Mouse (Mus musculus) CH12.LX (cell line): ENCODE results near the gene Srd5a3. TPM values are rescaled to one million over a fixed set of nuclear protein-coding genes. Genes with fewer than 3 reads are reported as not detected.
"Not testable (repeated sequence)": the region's sequence is repeated elsewhere in the genome, so short reads cannot be mapped to it uniquely, and the experiment has no call there.

ENCODE experiments used
- DNase-seq: peaks from one replicate; pipeline ENCODE4 v3.0.0-alpha.2; 2013; ENCODE audit errors: extremely low read depth
- H3K27ac ChIP-seq: 2 replicates; pipeline ENCODE4 v1.5.1; 2012; ENCODE audit warnings: low read depth, mild to moderate bottlenecking, control low read depth, moderate library complexity; ENCODE audit not compliant: insufficient read depth
- H3K27me3 ChIP-seq: replicated peaks from 2 replicates; pipeline ENCODE3; 2012; ENCODE audit warnings: inconsistent platforms
- H3K36me3 ChIP-seq, 2 experiments: replicated peaks in 1 of 2; 2 replicates each; pipeline versions ENCODE3 to v1.6.1; 2012; ENCODE audit warnings: inconsistent platforms in 1 of 2, low read length in 1 of 2, mild to moderate bottlenecking in 1 of 2, mixed read lengths in 1 of 2, moderate library complexity in 1 of 2; ENCODE audit not compliant: control insufficient read depth in 1 of 2, insufficient read depth in 1 of 2
- H3K4me1 ChIP-seq, 2 experiments: 2 replicates each; pipeline ENCODE4 v1.6.1; 2012; ENCODE audit warnings: inconsistent platforms in 1 of 2, moderate library complexity in 1 of 2; ENCODE audit not compliant: insufficient read depth in 2 of 2, control insufficient read depth in 1 of 2
- H3K4me2 ChIP-seq: 2 replicates; pipeline ENCODE4 v1.6.1; 2012; ENCODE audit warnings: low read depth, mild to moderate bottlenecking, control low read depth; ENCODE audit not compliant: poor library complexity, insufficient read depth, severe bottlenecking
- H3K4me3 ChIP-seq, 3 experiments: fragments of 150-350 bp in 1 of 3; sonication (generic) in 1 of 3; replicated peaks in 1 of 3; 2 replicates each; pipeline versions ENCODE3 to v1.5.1; 2011 to 2012; ENCODE audit warnings: low read depth in 2 of 3, low read length in 2 of 3, mild to moderate bottlenecking in 2 of 3, moderate library complexity in 2 of 3, control low read depth in 1 of 3, improper control_type of control experiment in 1 of 3, inconsistent platforms in 1 of 3, mixed read lengths in 1 of 3; ENCODE audit not compliant: poor library complexity in 1 of 3
- H3K79me2 ChIP-seq: replicated peaks from 2 replicates; pipeline ENCODE4 v1.6.1; 2012; ENCODE audit warnings: mild to moderate bottlenecking, moderate library complexity; ENCODE audit not compliant: control insufficient read depth, poor library complexity, insufficient read depth, severe bottlenecking; ENCODE audit errors: extremely low read depth
- H3K9ac ChIP-seq: 2 replicates; pipeline ENCODE4 v1.6.1; 2012; ENCODE audit warnings: low read depth, mild to moderate bottlenecking, control low read depth, moderate library complexity; ENCODE audit not compliant: insufficient read depth
- H3K9me3 ChIP-seq: replicated peaks from 2 replicates; pipeline ENCODE3; 2012; ENCODE audit warnings: low read length, inconsistent platforms, mixed read lengths
- BHLHE40 ChIP-seq: IDR thresholded peaks from 2 replicates; pipeline ENCODE4 v1.6.1; 2011; ENCODE audit warnings: mild to moderate bottlenecking, low read depth, low read length, improper control_type of control experiment
- CHD2 ChIP-seq: IDR thresholded peaks from 2 replicates; pipeline ENCODE4 v1.6.1; 2011; ENCODE audit warnings: low read length, improper control_type of control experiment
- CTCF ChIP-seq, 2 experiments: IDR thresholded peaks in 1 of 2; conservative IDR thresholded peaks in 1 of 2; 2 replicates each; pipeline ENCODE4 v1.5.1; 2011 to 2012; ENCODE audit warnings: low read depth in 2 of 2, low read length in 2 of 2, improper control_type of control experiment in 1 of 2, inconsistent platforms in 1 of 2, mild to moderate bottlenecking in 1 of 2, moderate library complexity in 1 of 2
- E2F4 ChIP-seq: IDR thresholded peaks from 2 replicates; pipeline ENCODE4 v1.6.1; 2011; ENCODE audit warnings: low read depth, low read length, improper control_type of control experiment; ENCODE audit not compliant: insufficient replicate concordance
- ELF1 ChIP-seq: IDR thresholded peaks from 2 replicates; pipeline ENCODE4 v1.6.1; 2014; ENCODE audit warnings: low read depth, mild to moderate bottlenecking, inconsistent platforms, low read length, improper control_type of control experiment
- EP300 ChIP-seq: IDR thresholded peaks from 2 replicates; pipeline ENCODE4 v1.6.1; 2011; ENCODE audit warnings: low read length, improper control_type of control experiment
- IRF4 ChIP-seq: IDR thresholded peaks from 2 replicates; pipeline ENCODE4 v1.6.1; 2014; ENCODE audit warnings: low read depth, mild to moderate bottlenecking, inconsistent platforms, low read length, improper control_type of control experiment
- JUN ChIP-seq: IDR thresholded peaks from 2 replicates; pipeline ENCODE4 v1.6.1; 2011; ENCODE audit warnings: low read depth, mild to moderate bottlenecking, low read length, improper control_type of control experiment, moderate library complexity; ENCODE audit not compliant: insufficient read depth
- JUND ChIP-seq: conservative IDR thresholded peaks from 2 replicates; pipeline ENCODE4 v1.6.1; 2011; ENCODE audit warnings: low read depth, low read length, improper control_type of control experiment
- KAT2A ChIP-seq: IDR thresholded peaks from 2 replicates; pipeline ENCODE4 v1.6.1; 2012; ENCODE audit warnings: low read length, improper control_type of control experiment, inconsistent platforms; ENCODE audit not compliant: insufficient replicate concordance
- MYC ChIP-seq: IDR thresholded peaks from 2 replicates; pipeline ENCODE4 v1.6.1; 2011; ENCODE audit warnings: low read depth, mild to moderate bottlenecking, improper control_type of control experiment, low read length
- NELFE ChIP-seq: IDR thresholded peaks from 2 replicates; pipeline ENCODE4 v1.6.1; 2011; ENCODE audit warnings: low read depth, low read length, improper control_type of control experiment
- NRF1 ChIP-seq: IDR thresholded peaks from 2 replicates; pipeline ENCODE4 v1.6.1; 2014; ENCODE audit warnings: low read depth, mild to moderate bottlenecking, inconsistent platforms, low read length, improper control_type of control experiment, moderate library complexity
- POLR2AphosphoS2 ChIP-seq: IDR thresholded peaks from 2 replicates; pipeline ENCODE4 v1.6.1; 2011; ENCODE audit warnings: low read depth, low read length, improper control_type of control experiment
- RAD21 ChIP-seq: IDR thresholded peaks from 2 replicates; pipeline ENCODE4 v1.6.1; 2011; ENCODE audit warnings: low read depth, mild to moderate bottlenecking, low read length, improper control_type of control experiment, moderate library complexity
- RCOR1 ChIP-seq: conservative IDR thresholded peaks from 2 replicates; pipeline ENCODE4 v1.6.1; 2012; ENCODE audit warnings: low read depth, mild to moderate bottlenecking, inconsistent platforms, low read length, improper control_type of control experiment
- SMC3 ChIP-seq: IDR thresholded peaks from 2 replicates; pipeline ENCODE4 v1.6.1; 2011; ENCODE audit warnings: low read depth, low read length, improper control_type of control experiment
- USF2 ChIP-seq: conservative IDR thresholded peaks from 2 replicates; pipeline ENCODE4 v1.6.1; 2011; ENCODE audit warnings: low read depth, low read length, improper control_type of control experiment
- ZC3H11A ChIP-seq: IDR thresholded peaks from 2 replicates; pipeline ENCODE4 v1.6.1; 2012; ENCODE audit warnings: low read depth, mild to moderate bottlenecking, inconsistent platforms, low read length, improper control_type of control experiment
- ZKSCAN1 ChIP-seq: IDR thresholded peaks from 2 replicates; pipeline ENCODE4 v1.6.1; 2012; ENCODE audit warnings: low read depth, inconsistent platforms, low read length, improper control_type of control experiment, borderline replicate concordance
- ZNF384 ChIP-seq: IDR thresholded peaks from 2 replicates; pipeline ENCODE4 v1.6.1; 2012; ENCODE audit warnings: low read depth, low read length, improper control_type of control experiment, inconsistent platforms
- dilution Hi-C: fragments of 300-500 bp; cut with MboI; formaldehyde crosslinking; loops from 2 replicates; pipeline ENCODE4 v1.14.3; 2020; ENCODE audit warnings: low sequenced_read_pairs; ENCODE audit not compliant: extremely low pct_unique_long_range_greater_than_20kb, extremely low pct_ligation_motif_present
- in situ Hi-C: fragments of 300-500 bp; cut with MboI; formaldehyde crosslinking; loops from 3 replicates; pipeline ENCODE4 v1.14.3; 2019; ENCODE audit warnings: low sequenced_read_pairs, low pct_ligation_motif_present, low pct_unique_long_range_greater_than_20kb, mixed read lengths
- polyA plus RNA-seq: library from polyadenylated mRNA; unstranded; fragments of >175 nt; gene quantifications from 2 replicates; pipeline ENCODE4 v1.2.1, GENCODE M21; 2012; ENCODE audit warnings: low read depth; ENCODE audit not compliant: insufficient read length
- total RNA-seq, 2 experiments: library from RNA; depleted of rRNA; stranded (reverse); fragments of 300-350 nt in 1 of 2; fragments of >200 nt in 1 of 2; gene quantifications; 2 replicates each; pipeline ENCODE4 v1.2.3; 2012 to 2014

Gene Srd5a3
- total and polyA plus RNA-seq, 3 experiments = 10.4 to 19.9 (median 18.8) TPM

GRCm38 (mm10) chr5:76139808-76140729 lies at the start of gene Srd5a3 (continued):
- TF ChIP-seq BHLHE40 (peak; percentile 100), ZKSCAN1 (no peak)
- TF ChIP-seq, all 38 proteins: peak for 26

DNA sequence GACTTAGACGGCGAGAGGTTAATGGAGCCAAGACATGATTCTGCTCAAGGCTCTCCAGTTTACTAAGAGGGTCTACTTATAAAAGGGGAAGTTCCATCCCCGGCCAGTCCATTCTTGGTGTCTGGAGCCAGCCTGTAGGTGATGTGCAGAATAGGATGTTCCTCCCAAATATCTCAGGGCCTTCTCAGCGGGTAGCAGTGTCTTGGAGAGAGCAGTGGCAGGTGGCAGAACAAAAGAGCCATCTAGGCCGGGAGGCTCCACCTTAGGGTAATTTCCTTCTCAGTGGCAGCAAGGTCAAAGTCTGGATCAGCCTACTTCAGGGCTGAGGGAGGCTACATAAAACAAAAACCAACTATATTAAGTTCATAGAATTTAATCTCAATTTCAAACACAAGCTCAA lies 36.3 kb upstream of the Srd5a3 start:
- in situ Hi-C loops, H3K4me3 ChIP-seq, H3K4me2 ChIP-seq, DNase-seq, H3K9me3 ChIP-seq, H3K27ac ChIP-seq, H3K9ac ChIP-seq, H3K27me3 ChIP-seq, H3K4me1 ChIP-seq, H3K79me2 ChIP-seq, H3K36me3 ChIP-seq, dilution Hi-C loops: not testable (repeated sequence)

DNA sequence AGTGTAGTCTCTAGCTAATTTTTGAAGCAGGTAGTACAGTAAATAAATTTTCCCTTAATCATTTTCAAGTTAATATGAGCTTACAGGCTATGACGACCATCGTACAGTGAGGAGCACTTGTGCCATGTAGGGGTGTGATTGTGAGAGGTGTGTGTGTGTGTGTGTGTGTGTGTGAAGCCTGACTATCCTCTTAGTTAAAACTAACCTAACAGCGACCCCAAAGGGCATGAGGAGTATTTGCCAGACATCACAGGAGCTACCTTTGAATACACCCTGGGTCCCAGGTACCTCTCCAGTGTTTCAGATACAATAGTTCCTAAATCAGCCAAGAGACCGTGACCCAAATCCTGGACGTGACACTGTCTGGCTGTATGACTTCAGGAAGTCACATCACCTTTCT lies 32.8 kb upstream of the Srd5a3 start:
- Histone ChIP-seq H3K36me3 (no peaks in the 10 kb centered on the region), H3K79me2 (no peaks in the 10 kb centered on the region), H3K27ac (no peak overlapping the region), H3K9me3 (no peaks in the 10 kb centered on the region), H3K4me2 (no peak overlapping the region), H3K27me3 (no peaks in the 10 kb centered on the region), H3K9ac (no peak overlapping the region), H3K4me3 (no peak overlapping the region), H3K4me1 (no peaks in the 10 kb centered on the region)
- in situ Hi-C loops = no loop called here
- DNase-seq = no peak
- TF ChIP-seq SMC3 (peak; percentile 50), CHD2 (no peak), ZNF384 (no peak), EP300 (no peak), CTCF (conservative IDR thresholded peaks at IDR 0.05 in 1 of 2, IDR thresholded peaks at IDR 0.05 in 1 of 2; ENCODE audit: low read depth in 2 of 2, low read length in 2 of 2) (peak in 1 of 2 experiments; percentile 54; a peak in 2 of 4 replicates), RAD21 (peak; percentile 44)
- dilution Hi-C loops = no loop called here

DNA sequence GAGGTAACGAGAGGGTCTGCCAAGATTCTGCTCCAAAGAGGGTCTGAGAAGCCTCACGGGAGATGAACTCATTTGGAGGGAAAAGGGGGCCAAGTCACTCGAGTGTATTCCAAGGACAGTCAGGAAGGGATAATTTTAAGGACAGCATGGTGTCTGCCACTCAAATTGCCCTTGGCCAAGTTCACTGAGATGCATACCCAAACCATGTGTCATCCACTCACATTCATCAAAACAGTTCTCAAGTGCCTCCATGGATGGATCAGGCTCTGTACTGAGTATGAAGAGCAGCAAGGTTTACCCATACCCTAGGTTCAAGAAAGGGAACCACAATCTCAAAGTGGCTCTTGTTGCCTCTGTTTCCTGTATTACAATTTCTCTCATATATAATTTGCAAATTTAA lies 31.6 kb upstream of the Srd5a3 start:
- Histone ChIP-seq H3K4me1 (no peaks in the 10 kb centered on the region), H3K27me3 (no peaks in the 10 kb centered on the region), H3K4me3 (no peak overlapping the region), H3K9ac (no peak overlapping the region), H3K36me3 (no peaks in the 10 kb centered on the region), H3K9me3 (no peaks in the 10 kb centered on the region), H3K4me2 (no peak overlapping the region), H3K27ac (no peak overlapping the region), H3K79me2 (no peaks in the 10 kb centered on the region)
- DNase-seq = no peak
- dilution Hi-C loops (no loop called here), in situ Hi-C loops (no loop called here)
- no peak for TF ChIP-seq EP300
- TF ChIP-seq JUND = no peak
- no peak for TF ChIP-seq RAD21
- no peak for TF ChIP-seq MYC
- no peak for TF ChIP-seq ZNF384
- TF ChIP-seq NELFE = no peak
- TF ChIP-seq ZC3H11A = no peak
- TF ChIP-seq SMC3 = no peak
- no peak for TF ChIP-seq KAT2A
- TF ChIP-seq NRF1 = no peak
- TF ChIP-seq USF2 = no peak
- TF ChIP-seq E2F4 = no peak
- no peak for TF ChIP-seq BHLHE40
- TF ChIP-seq ELF1 = no peak
- TF ChIP-seq IRF4 = no peak
- no peak for TF ChIP-seq RCOR1
- TF ChIP-seq JUN = no peak
- TF ChIP-seq POLR2AphosphoS2 = no peak
- no peak for TF ChIP-seq CTCF (conservative IDR thresholded peaks at IDR 0.05 in 1 of 2, IDR thresholded peaks at IDR 0.05 in 1 of 2; ENCODE audit: low read depth in 2 of 2, low read length in 2 of 2)
